Mouse (Mus musculus) kidney, adult 2 months (tissue): ENCODE measurements at regions not wholly inside any gene's neighbourhood (a gene's known extent, or its start where the extent isn't known, plus 50 kb on each side); places are given as distances from the start of the nearest gene placed in this dataset.

Source experiments
- CTCF ChIP-seq: fragments of 200-500 bp; conservative IDR thresholded peaks from 2 replicates; pipeline ENCODE4 v1.5.1; 2011; ENCODE audit warnings: low read depth, mild to moderate bottlenecking, control low read depth, low read length, moderate library complexity, mixed read lengths; ENCODE audit not compliant: insufficient read depth, insufficient read length
- POLR2A ChIP-seq: fragments of 200-500 bp; IDR thresholded peaks from one replicate; pipeline ENCODE4 v1.6.1; 2011; ENCODE audit warnings: low read depth, low read length, control low read depth

DNA sequence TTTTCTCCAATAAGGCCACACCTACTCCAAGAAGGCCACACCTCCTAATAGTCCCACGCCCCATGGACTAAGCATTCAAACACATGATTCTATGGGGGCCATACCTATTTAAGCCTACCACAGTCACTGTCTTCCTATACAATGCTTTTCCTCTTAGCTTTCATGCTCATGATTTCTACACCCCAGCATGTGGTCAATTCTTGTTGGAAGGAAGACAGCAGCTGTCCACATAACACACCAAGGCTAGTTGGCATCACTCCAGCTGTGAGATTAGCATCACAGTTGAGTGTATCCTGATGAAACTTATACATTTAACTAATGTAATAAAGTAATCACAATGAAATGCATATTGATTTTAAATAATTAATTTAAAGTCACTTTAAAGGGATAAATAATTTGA, 70.5 kb upstream of the Ust start:
- no peak for TF ChIP-seq CTCF
- TF ChIP-seq POLR2A: no peak
